Mouse (Mus musculus): ENCODE results near the gene Gchfr.

GRCm38 (mm10) chr2:119198934-119199333 lies 31.4 kb downstream of the Gchfr start:
- no peak for TF ChIP-seq POLR2A (IDR thresholded peaks at IDR 0.05; ENCODE audit: low read depth, low read length)
- no peak for TF ChIP-seq CTCF (IDR thresholded peaks at IDR 0.05; ENCODE audit: extremely low read depth, insufficient read depth, insufficient read length, insufficient replicate concordance)
